Mouse (Mus musculus) skeletal muscle tissue, postnatal 0 days (tissue): ENCODE data around the gene Dhrs11. TPM values are rescaled to one million over a fixed set of nuclear protein-coding genes. Genes with fewer than 3 reads are reported as not detected.

ENCODE experiments used
- polyA plus RNA-seq: library from polyadenylated mRNA; unstranded; fragments of >200 nt; fragmentation: Nextera tagmentation; extraction: Ambion mirVana; gene quantifications from 2 replicates; pipeline ENCODE4 v1.2.1, GENCODE M21; 2015

Dhrs11 gene
- 17.7 and 18.1 TPM in 2 replicates for polyA plus RNA-seq

GRCm38 (mm10) chr11:84828516-84829399 lies at the start of gene Dhrs11:
TSS of gene Dhrs11 (minus strand) at chr11:84828994.

GRCm38 (mm10) chr11:84870337-84871043 lies 41.7 kb upstream of the Dhrs11 start, which contains the start of gene Ggnbp2:
TSS of gene Ggnbp2 (minus strand) at chr11:84870817.

GRCm38 (mm10) chr11:84818961-84819692 lies 9.7 kb downstream of the Dhrs11 start, which contains the start of gene Mrm1:
TSS of gene Mrm1 (minus strand) at chr11:84819515.

Other genes starting within 250 kb of the Dhrs11 start
- 6.3 and 6.5 TPM in 2 replicates for gene Mrm1, start 9.5 kb downstream of the Dhrs11 start, polyA plus RNA-seq
- gene Ggnbp2, start 41.8 kb upstream of the Dhrs11 start, polyA plus RNA-seq, result 34.6 and 43.9 TPM in 2 replicates
- 1.6 and 2.4 TPM in 2 replicates for gene Myo19, start 51.2 kb upstream of the Dhrs11 start, polyA plus RNA-seq
- 1.6 and 1.7 TPM in 2 replicates for gene Pigw, start 51.3 kb upstream of the Dhrs11 start, polyA plus RNA-seq
- gene Znhit3, start 87.4 kb upstream of the Dhrs11 start, polyA plus RNA-seq, result 34.4 and 34.6 TPM in 2 replicates
- gene Car4, start 128.8 kb upstream of the Dhrs11 start, polyA plus RNA-seq, result 6.5 and 18.0 TPM in 2 replicates